Mouse (Mus musculus) frontal cortex, postnatal 14 days (tissue): ENCODE measurements around the gene Tanc2.

ENCODE experiments used
- DNase-seq, 2 experiments: peaks; one replicate each; pipeline ENCODE4 v3.0.0; 2022; ENCODE audit warnings: low spot score in 2 of 2

Gene Tanc2

GRCm38 (mm10) chr11:105648026-105648425 is 58.2 kb downstream of the Tanc2 start:
- DNase-seq = no peak

- no peak for DNase-seq
These were observed 64.8 kb downstream of the Tanc2 start for GRCm38 (mm10) chr11:105654616-105655015.

- no peak for DNase-seq
These were observed 65.5 kb downstream of the Tanc2 start for GRCm38 (mm10) chr11:105655335-105655734.

GRCm38 (mm10) chr11:105667879-105668278 is 78.1 kb downstream of the Tanc2 start:
- DNase-seq = no peak

- DNase-seq = no peak
These were observed 89.2 kb downstream of the Tanc2 start for GRCm38 (mm10) chr11:105678996-105679395.

GRCm38 (mm10) chr11:105684747-105685146 is 95.0 kb downstream of the Tanc2 start:
- no peak for DNase-seq

GRCm38 (mm10) chr11:105700528-105700927 is 110.7 kb downstream of the Tanc2 start:
- no peak for DNase-seq

GRCm38 (mm10) chr11:105719660-105720059 is 129.9 kb downstream of the Tanc2 start:
- no peak for DNase-seq

GRCm38 (mm10) chr11:105731541-105731940 is 141.8 kb downstream of the Tanc2 start:
- peak in 1 of 2 experiments; percentile 19 for DNase-seq

- DNase-seq = no peak
These were observed 142.3 kb downstream of the Tanc2 start for GRCm38 (mm10) chr11:105731989-105732531.

- DNase-seq = no peak
These were observed 153.4 kb downstream of the Tanc2 start for GRCm38 (mm10) chr11:105743171-105743570.

- DNase-seq = no peak
These were observed 159.7 kb downstream of the Tanc2 start for GRCm38 (mm10) chr11:105749297-105750071.

- DNase-seq = no peak
These were observed 168.9 kb downstream of the Tanc2 start for GRCm38 (mm10) chr11:105758561-105759203.

- no peak for DNase-seq
These were observed 169.6 kb downstream of the Tanc2 start for GRCm38 (mm10) chr11:105759413-105759812.

- no peak for DNase-seq
These were observed 170.6 kb downstream of the Tanc2 start for GRCm38 (mm10) chr11:105760346-105760745.

- DNase-seq = no peak
These were observed 188.0 kb downstream of the Tanc2 start for GRCm38 (mm10) chr11:105777802-105778201.

- DNase-seq = no peak
These were observed 202.7 kb downstream of the Tanc2 start for GRCm38 (mm10) chr11:105792501-105792900.

GRCm38 (mm10) chr11:105803686-105804085 is 213.9 kb downstream of the Tanc2 start:
- DNase-seq = no peak

- no peak for DNase-seq
These were observed 215.0 kb downstream of the Tanc2 start for GRCm38 (mm10) chr11:105804776-105805175.

GRCm38 (mm10) chr11:105807103-105807502 is 217.3 kb downstream of the Tanc2 start:
- DNase-seq = no peak

- DNase-seq = no peak
These were observed 233.5 kb downstream of the Tanc2 start for GRCm38 (mm10) chr11:105823246-105823645.

GRCm38 (mm10) chr11:105823759-105824158 is 234.0 kb downstream of the Tanc2 start:
- DNase-seq = no peak

GRCm38 (mm10) chr11:105828175-105828574 is 238.4 kb downstream of the Tanc2 start:
- DNase-seq = no peak
